Mouse (Mus musculus) hindbrain, embryonic 10.5 days (tissue): ENCODE measurements at regions not wholly inside any gene's neighbourhood (a gene's known extent, or its start where the extent isn't known, plus 50 kb on each side); places are given as distances from the start of the nearest gene placed in this dataset.

ENCODE experiments used
- DNase-seq: peaks from one replicate; pipeline ENCODE4 v3.0.0-alpha.2; 2017; ENCODE audit warnings: low spot score
- H3K27ac ChIP-seq: fragments of 300-500 bp; sonication (generic); 2 replicates; pipeline ENCODE4 v1.5.1; 2016; ENCODE audit warnings: mild to moderate bottlenecking, moderate library complexity
- H3K27me3 ChIP-seq: fragments of 300-500 bp; sonication (generic); 2 replicates; pipeline ENCODE4 v1.6.1; 2016; ENCODE audit warnings: mild to moderate bottlenecking; ENCODE audit not compliant: poor library complexity, insufficient read depth, severe bottlenecking
- H3K36me3 ChIP-seq: fragments of 300-500 bp; sonication (generic); 2 replicates; pipeline ENCODE4 v1.6.1; 2016; ENCODE audit warnings: mild to moderate bottlenecking, moderate library complexity
- H3K4me1 ChIP-seq: fragments of 300-500 bp; sonication (generic); replicated peaks from 2 replicates; pipeline ENCODE4 v1.6.1; 2016; ENCODE audit warnings: mild to moderate bottlenecking
- H3K4me3 ChIP-seq: fragments of 300-500 bp; sonication (generic); 2 replicates; pipeline ENCODE4 v1.5.1; 2016; ENCODE audit warnings: mild to moderate bottlenecking, moderate library complexity
- H3K9me3 ChIP-seq: fragments of 300-500 bp; sonication (generic); 2 replicates; pipeline ENCODE4 v1.6.1; 2016; ENCODE audit warnings: mild to moderate bottlenecking, moderate library complexity
- WGBS: fragments of 180-500 bp; shearing (Covaris S2); methylation state at CpG from one replicate; pipeline ENCODE4 v1.1.7; 2016; 5-methylcytosine and 5-hydroxymethylcytosine counted together

DNA sequence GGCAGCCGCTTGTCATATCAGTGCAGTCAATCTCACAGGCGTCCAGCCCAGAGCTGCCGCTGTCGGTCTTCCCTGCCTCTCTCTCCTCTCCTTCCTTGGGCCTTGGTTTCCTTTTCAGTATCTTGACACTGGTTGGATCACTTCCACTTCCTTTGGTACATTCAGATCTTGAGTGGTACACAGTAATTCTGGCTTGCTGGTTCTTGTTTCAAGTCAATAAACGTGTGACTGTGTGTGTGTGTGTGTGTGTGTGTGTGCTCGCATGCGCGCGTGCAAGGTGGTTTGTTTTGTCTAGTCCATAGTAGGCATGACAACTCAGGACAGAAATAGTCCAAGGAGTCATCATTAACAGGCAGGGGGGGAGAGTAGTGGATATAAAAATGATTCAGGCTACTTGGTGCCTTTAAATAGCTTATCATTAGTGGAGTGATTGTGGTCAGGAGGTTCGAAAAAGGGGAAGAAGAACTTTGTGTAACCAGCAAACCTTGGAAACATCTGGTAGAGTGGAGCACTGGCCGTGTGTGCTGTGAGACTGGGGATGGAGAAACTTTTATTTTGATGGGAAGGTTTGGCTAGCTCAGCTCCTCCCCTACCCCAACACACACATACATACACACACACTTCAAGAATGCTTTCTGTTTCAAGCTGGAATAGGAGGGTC, 117.1 kb upstream of the Serp2 start:
- Histone ChIP-seq H3K4me1 (peaks cover 45% of the 10 kb centered on the region), H3K36me3 (no peaks in the 10 kb centered on the region), H3K9me3 (no peaks in the 10 kb centered on the region), H3K27ac (no peak overlapping the region; the same call in 1 of the 2 replicates), H3K27me3 (no peaks in the 10 kb centered on the region), H3K4me3 (no peak overlapping the region)
- no peak for DNase-seq
- 85% methylated on average over 11 of the region's 11 CpGs for WGBS

DNA sequence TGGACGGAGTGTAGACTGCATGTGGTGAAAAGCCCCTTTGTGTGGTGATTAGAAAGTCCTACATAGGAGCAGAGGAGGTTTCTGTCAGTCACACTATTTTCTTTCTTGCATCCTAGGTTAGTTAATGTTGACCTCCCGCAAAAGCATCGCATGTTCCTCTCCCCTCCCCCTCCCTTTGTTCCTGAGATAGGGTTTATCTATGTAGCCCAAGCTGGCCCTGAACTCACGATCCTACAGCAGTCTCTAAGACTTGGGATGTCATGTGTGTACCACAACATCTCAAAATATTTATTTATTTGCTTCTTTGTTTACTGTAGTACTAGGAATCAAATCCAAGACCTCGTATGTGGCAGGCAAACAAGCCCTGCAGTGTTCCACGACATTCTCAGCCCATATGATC, 116.2 kb upstream of the Serp2 start:
- Histone ChIP-seq H3K9me3 (no peaks in the 10 kb centered on the region), H3K27me3 (no peaks in the 10 kb centered on the region), H3K36me3 (no peaks in the 10 kb centered on the region), H3K4me1 (peaks cover 36% of the 10 kb centered on the region), H3K4me3 (no peak overlapping the region), H3K27ac (no peak overlapping the region)
- WGBS: 62% methylated on average over 6 of the region's 6 CpGs
- no peak for DNase-seq

DNA sequence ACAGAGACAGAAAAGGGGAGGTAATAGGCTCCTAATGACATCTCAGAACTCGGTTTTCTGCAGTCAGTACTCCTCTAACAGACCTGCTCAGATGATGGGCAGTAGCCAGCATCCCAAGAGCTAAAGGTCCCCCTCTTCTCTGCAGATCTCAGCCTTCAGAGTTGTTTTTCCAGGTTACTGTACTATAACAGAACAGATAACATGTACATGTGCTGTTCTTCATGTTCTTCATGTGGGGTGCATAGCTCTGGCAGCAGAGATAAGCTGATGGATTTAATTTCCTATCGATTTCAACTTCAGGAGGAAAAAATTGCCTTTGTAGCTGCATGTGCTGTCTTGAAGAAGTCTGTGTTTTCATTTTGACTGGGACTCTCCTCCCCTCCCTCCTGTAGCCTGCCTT, 115.8 kb upstream of the Serp2 start:
- no peak overlapping the region for H3K4me3 ChIP-seq
- H3K36me3 ChIP-seq: no peaks in the 10 kb centered on the region
- no peaks in the 10 kb centered on the region for H3K27me3 ChIP-seq
- H3K4me1 ChIP-seq: peaks cover 31% of the 10 kb centered on the region
- 81% methylated on average over 2 of the region's 2 CpGs for WGBS
- no peak overlapping the region for H3K27ac ChIP-seq
- no peaks in the 10 kb centered on the region for H3K9me3 ChIP-seq
- DNase-seq: no peak

DNA sequence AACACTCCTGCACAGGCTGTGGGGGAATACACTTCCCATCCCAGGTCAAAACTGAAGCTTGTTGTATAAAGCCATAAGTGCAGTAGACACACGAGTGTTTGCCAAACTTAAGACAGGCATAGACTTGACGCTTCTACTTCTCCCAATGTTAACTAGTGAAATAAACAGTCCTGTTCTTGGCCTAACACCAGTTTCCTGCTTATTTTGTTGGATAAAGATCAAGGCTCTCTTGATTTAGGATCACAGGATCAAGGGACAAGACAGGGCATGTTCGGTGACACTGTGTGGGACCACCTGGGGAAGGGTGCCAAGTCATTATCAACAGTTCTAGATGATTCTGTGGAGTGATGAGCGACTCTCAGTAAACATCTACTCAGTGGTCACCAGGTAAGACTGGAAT, 114.3 kb upstream of the Serp2 start:
- no peaks in the 10 kb centered on the region for H3K36me3 ChIP-seq
- H3K4me1 ChIP-seq: peaks cover 35% of the 10 kb centered on the region
- WGBS: 91% methylated on average over 4 of the region's 4 CpGs
- H3K27ac ChIP-seq: no peak overlapping the region
- no peak for DNase-seq
- no peak overlapping the region for H3K4me3 ChIP-seq
- H3K9me3 ChIP-seq: no peaks in the 10 kb centered on the region
- H3K27me3 ChIP-seq: no peaks in the 10 kb centered on the region

DNA sequence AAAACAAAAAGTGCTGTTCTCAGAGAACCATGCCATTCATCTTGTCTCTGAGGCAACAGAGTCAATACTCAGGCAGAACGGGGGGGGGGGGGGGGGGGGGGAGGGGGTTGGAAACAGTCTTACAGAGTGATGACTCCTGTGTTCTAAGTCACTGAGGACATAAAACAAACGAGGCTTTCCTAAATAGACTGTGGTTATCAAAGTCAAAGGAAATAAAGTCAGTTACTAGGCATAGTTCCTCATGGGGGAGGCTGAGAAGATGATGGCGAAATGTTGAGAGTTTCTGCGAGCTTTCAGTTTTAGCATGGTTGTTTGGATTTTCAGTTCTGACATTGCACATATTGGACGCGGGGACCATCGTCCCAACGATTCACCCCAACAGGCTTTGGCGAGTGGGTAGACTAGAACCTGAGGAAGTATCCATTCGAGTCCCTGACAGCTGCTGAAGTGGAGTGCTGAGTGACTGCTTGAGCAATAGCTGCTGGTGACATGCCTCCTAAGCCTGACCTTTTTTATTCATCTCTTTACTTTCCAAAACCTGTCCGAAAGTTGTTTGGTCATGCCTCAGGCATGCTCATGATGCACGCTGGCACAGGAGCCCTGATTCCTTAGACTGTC, 109.2 kb upstream of the Serp2 start:
- no peaks in the 10 kb centered on the region for H3K36me3 ChIP-seq
- H3K27ac ChIP-seq: 0 out of 2 replicates have a peak overlapping the region, but pooled peaks have one; percentile 12
- H3K9me3 ChIP-seq: no peaks in the 10 kb centered on the region
- WGBS: 80% methylated on average over 12 of the region's 12 CpGs
- H3K4me1 ChIP-seq: peaks cover 9% of the 10 kb centered on the region; the same call in 1 of the 2 replicates
- no peak overlapping the region for H3K4me3 ChIP-seq
- H3K27me3 ChIP-seq: no peaks in the 10 kb centered on the region
- no peak for DNase-seq

DNA sequence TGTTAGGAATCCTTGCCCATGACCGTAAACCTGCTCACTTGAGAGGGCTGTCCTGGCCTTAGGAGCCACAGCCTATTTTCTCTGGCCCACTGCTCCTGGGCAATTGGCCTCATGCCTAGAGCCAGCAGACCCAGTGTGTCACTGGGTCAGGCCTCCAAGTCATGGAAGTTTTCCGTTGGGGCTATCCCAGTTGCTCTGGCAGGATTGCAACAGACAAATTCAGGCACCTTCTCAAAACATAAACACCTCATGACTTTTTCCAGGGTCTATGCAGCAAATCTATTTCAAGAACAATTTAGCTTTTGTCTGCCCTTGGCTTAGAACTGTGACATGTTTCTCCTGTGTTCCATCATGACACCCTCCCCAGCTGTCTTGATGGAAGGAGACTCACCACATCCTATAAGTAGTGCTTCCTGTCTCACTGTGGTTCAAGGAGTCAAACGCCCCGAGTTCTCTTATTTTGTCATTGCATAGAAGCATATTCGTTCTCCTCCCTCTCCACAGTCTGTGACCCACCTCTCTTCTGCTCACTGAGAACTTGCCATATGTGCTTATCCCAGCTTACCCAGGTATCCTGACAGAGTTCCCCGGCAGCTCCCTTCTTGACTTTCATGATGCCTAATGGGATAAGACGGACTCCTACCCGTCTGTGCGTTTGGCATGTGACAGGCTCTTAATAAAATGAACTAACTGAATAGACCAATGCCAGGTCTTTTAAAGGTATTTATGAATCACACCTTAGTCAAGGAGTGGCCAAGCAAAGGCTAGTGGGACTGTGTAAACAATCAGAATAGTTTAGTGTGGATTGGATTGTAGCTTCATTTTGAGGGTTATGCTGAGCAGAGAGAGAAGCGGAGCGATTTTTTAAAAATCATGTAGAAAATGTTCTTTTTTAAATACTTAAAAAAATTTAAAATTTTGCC, 108.2 kb upstream of the Serp2 start:
- peaks cover 9% of the 10 kb centered on the region; the same call in 1 of the 2 replicates for H3K4me1 ChIP-seq
- H3K36me3 ChIP-seq: no peaks in the 10 kb centered on the region
- H3K4me3 ChIP-seq: no peak overlapping the region
- WGBS: 89% methylated on average over 11 of the region's 11 CpGs
- H3K27me3 ChIP-seq: no peaks in the 10 kb centered on the region
- no peak overlapping the region for H3K27ac ChIP-seq
- no peak for DNase-seq
- no peaks in the 10 kb centered on the region for H3K9me3 ChIP-seq

DNA sequence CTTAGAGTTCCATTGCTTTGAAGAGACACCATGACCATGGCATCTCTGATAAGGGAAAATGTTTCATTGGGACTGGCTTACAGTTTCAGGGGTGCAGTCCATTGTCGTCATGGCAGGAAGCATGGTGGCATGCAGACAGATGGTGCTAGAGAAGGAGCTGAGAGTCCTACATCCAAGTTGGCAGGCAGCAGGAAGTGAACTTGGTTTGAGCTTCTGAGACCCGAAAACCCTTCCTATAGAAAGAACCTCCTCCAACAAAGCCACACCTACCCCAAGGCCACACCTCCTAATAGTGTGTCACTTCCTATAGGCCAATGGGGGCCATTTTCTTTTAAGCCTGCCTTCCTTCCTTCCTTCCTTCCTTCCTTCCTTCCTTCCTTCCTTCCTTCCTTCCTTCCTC, 107.1 kb upstream of the Serp2 start:
- 100% methylated on average over 2 of the region's 2 CpGs for WGBS
- no peaks in the 10 kb centered on the region for H3K27me3 ChIP-seq
- no peaks in the 10 kb centered on the region for H3K36me3 ChIP-seq
- H3K27ac ChIP-seq: no peak overlapping the region
- H3K4me3 ChIP-seq: no peak overlapping the region
- H3K9me3 ChIP-seq: no peaks in the 10 kb centered on the region
- H3K4me1 ChIP-seq: peaks cover 11% of the 10 kb centered on the region; the same call in 1 of the 2 replicates
- DNase-seq: no peak

DNA sequence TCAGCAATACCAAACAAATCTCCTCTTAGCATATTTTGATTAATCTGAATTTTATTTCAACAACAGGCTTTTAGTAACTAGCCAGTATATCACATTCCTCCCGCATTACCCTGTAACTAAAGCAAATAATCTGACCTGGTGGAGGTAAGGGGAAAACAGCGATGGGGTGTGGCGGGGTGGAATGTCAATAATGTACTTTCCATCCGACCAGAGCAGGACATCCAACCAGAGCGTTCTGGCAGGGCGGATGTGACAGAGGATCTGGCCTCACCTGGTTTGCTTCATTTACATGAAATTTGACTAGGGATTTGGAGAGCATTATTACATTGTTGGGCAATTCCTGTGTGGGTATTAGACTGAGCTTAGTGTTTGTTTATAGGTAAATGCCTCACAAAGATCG, 106.2 kb upstream of the Serp2 start:
- Histone ChIP-seq H3K27ac (no peak overlapping the region), H3K4me3 (no peak overlapping the region), H3K27me3 (no peaks in the 10 kb centered on the region), H3K4me1 (peaks cover 20% of the 10 kb centered on the region), H3K36me3 (no peaks in the 10 kb centered on the region), H3K9me3 (no peaks in the 10 kb centered on the region)
- WGBS: 86% methylated on average over 7 of the region's 7 CpGs
- DNase-seq: no peak

DNA sequence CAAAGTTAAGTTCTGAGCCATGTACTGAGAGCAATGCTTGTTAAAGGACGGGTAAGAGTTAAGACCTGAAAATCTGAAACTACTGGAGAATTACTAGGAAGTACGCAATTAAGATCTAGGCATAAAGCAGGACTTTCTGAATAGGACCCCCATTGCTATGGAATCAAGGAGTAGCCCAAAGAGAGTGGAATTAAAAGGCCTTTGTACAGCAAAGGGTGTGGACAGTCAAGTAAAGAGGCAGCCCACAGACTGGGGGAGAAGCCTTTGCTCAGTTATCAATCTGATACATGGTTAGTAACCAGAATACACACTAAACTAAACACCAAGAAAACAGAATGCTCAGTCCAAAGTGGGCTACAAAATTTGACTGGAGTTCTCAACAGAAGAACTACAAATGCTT, 104.2 kb upstream of the Serp2 start:
- H3K9me3 ChIP-seq: no peaks in the 10 kb centered on the region
- H3K4me1 ChIP-seq: peaks cover 21% of the 10 kb centered on the region
- no peaks in the 10 kb centered on the region for H3K27me3 ChIP-seq
- WGBS: 82% methylated on average over 2 of the region's 2 CpGs
- no peak overlapping the region for H3K4me3 ChIP-seq
- H3K27ac ChIP-seq: no peak overlapping the region
- no peak for DNase-seq
- no peaks in the 10 kb centered on the region for H3K36me3 ChIP-seq

DNA sequence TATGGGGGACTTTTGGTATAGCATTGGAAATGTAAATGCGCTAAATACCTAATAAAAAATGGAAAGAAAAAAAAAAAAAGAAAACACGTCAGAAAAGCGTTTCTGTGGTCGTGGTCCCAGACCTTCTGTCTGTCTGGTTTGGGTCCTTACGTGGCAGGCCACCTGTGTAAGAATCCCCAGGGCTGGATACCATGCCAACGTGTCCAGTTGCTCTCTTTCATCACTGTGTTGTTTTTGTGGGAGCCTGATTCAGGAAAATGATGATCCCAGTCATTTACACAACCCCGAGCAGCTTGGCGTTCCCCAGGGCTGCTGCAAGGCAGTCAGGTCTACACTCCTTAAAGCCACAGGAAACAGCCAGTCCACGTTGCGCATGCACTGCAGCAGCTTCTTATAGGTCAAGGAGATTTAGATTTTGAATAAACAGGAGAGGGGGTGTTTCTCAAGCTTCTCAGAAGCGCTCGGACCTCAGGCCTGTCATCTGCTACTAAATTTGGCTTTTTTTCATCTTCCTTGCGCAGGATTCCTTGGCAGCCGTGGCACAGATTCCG, 102.3 kb upstream of the Serp2 start:
- 80% methylated on average over 15 of the region's 15 CpGs for WGBS
- no peaks in the 10 kb centered on the region for H3K36me3 ChIP-seq
- no peaks in the 10 kb centered on the region for H3K27me3 ChIP-seq
- H3K4me3 ChIP-seq: no peak overlapping the region
- no peaks in the 10 kb centered on the region for H3K9me3 ChIP-seq
- H3K27ac ChIP-seq: no peak overlapping the region
- H3K4me1 ChIP-seq: peaks cover 19% of the 10 kb centered on the region
- DNase-seq: no peak

DNA sequence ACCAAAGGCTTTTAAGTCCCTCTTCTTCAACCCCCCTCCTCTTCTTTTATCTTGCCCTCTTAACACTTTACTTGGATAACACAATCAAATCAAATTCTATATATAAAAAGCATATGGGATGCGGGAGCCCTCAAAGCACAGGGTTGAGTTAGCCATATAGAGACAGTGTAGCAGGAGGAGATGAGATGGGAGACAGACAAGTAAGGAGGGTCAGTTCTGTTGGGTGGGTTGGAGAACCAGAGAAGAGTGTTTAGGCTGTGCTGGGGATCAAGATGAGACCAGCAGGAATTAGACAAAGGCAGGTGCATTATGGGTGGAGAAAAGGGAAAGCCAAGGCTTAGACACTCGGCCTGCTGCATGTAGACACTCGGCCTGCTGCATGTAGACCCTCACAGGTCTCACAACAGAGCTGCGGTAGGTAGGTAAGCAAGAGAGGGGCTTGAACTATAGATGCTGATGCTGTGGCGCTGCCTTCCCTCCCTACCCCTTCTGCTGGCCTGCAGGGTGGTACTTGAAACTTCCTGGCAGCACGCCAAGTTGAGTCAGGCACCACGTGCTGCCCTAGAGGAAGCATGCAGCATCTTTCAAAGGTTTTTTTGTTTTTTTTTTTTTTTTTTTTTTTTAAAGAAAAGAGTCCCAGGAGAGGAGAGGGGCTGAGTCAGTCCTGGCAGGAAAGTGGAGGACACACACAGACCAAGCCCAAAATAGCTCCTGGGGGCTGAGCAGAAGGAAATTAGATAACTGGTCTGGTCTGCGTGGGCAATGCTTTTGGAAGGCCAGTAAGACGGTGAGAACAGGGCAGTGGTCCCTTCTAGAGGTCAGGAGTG, 101.3 kb upstream of the Serp2 start:
- Histone ChIP-seq H3K4me1 (peaks cover 19% of the 10 kb centered on the region), H3K27ac (peak overlapping the region; percentile 76), H3K36me3 (no peaks in the 10 kb centered on the region), H3K27me3 (no peaks in the 10 kb centered on the region), H3K9me3 (no peaks in the 10 kb centered on the region), H3K4me3 (no peak overlapping the region)
- 57% methylated on average over 9 of the region's 9 CpGs for WGBS
- DNase-seq: peak; percentile 38

DNA sequence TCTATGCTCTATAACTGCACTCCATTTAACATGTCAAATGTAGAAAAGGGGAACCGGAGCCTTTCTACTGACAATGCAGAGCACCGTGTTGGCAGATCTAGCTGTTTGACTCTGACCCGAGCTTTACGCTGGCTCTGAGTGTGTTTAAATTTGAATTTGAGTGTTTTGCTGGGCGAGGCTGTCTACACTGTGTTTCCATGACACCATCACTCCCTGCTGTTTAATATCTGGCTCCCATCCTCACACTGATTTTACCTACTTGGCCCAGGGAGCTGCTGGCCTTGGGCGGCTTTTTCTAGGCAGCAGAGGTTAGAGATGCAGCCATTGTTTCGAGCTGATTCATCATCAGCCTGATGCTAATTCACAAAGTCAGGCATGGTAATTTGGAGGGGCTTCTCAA, 100.7 kb upstream of the Serp2 start:
- Histone ChIP-seq H3K27me3 (no peaks in the 10 kb centered on the region), H3K27ac (peak overlapping the region; percentile 76), H3K36me3 (no peaks in the 10 kb centered on the region), H3K4me1 (peaks cover 24% of the 10 kb centered on the region), H3K4me3 (no peak overlapping the region), H3K9me3 (no peaks in the 10 kb centered on the region)
- WGBS: 65% methylated on average over 7 of the region's 7 CpGs
- no peak for DNase-seq
